Comparison of ENCODE assay signal across 28 mouse cellular contexts in genomic region chr4:117100036-117100435, GRCm38 (mm10). TPM values are rescaled to one million over a fixed set of nuclear protein-coding genes. Genes with fewer than 3 reads are reported as not detected.
DNase-seq lines count a peak whose midpoint lies in the region.
"Had no signal": no experiment of that assay in that cellular context is flagged by ENCODE, and none has a peak within 500 bp of the region (broad histone marks: within the 10 kb centered on the region; RNA-seq: fewer than 3 reads in every experiment).

No protein-coding gene starts in this region.

- no peaks in the 10 kb centered on the region for H3K9me3 ChIP-seq in midbrain, embryonic 10.5 days (replicated peaks)
- H3K9me3 ChIP-seq: embryonic facial prominence, embryonic 12.5 days; embryonic facial prominence, embryonic 15.5 days; heart, embryonic 10.5 days; heart, embryonic 13.5 days; hindbrain, embryonic 12.5 days; hindbrain, embryonic 15.5 days had no signal

- no peak overlapping the region for H3K27ac ChIP-seq in midbrain, embryonic 10.5 days (replicated peaks)
- H3K27ac ChIP-seq: embryonic facial prominence, embryonic 12.5 days; embryonic facial prominence, embryonic 15.5 days; gastrocnemius, adult 2 months; heart, adult 2 months; heart, embryonic 10.5 days; heart, embryonic 13.5 days; hindbrain, embryonic 12.5 days; hindbrain, embryonic 15.5 days had no signal

- peak; percentile 86 for DNase-seq in heart, adult 11 months
- DNase-seq in heart, postnatal 10 days: no peak
- peak; percentile 22 for DNase-seq in thymus, postnatal 25 days
- DNase-seq in thymus, postnatal 36 days: no peak
- DNase-seq in R1 (ENCODE audit: low read depth, low spot score): peak; percentile 70
- DNase-seq in adrenal gland, postnatal 36 days: no peak
- DNase-seq in midbrain, embryonic 10.5 days (ENCODE audit: low spot score): no peak
- DNase-seq: adrenal gland, adult 8-10 months; adrenal gland, postnatal 25 days; cerebellum, adult 2 months; cerebellum, adult 9-11 months; cerebellum, postnatal 25 days; forebrain, postnatal 0 days; gastrocnemius, adult 2 months; gastrocnemius, postnatal 14 days; heart, adult 2 months had no signal

- 82% methylated on average over 4 of the region's 4 CpGs for WGBS in midbrain, embryonic 10.5 days

- peaks cover 40% of the 10 kb centered on the region for H3K27me3 ChIP-seq in midbrain, embryonic 10.5 days (ENCODE audit: low read depth, poor library complexity, severe bottlenecking)
- H3K27me3 ChIP-seq: embryonic facial prominence, embryonic 12.5 days; embryonic facial prominence, embryonic 15.5 days; hindbrain, embryonic 15.5 days had no signal

- H3K4me3 ChIP-seq in midbrain, embryonic 10.5 days: no peak overlapping the region
- H3K4me3 ChIP-seq: embryonic facial prominence, embryonic 12.5 days; embryonic facial prominence, embryonic 15.5 days; gastrocnemius, adult 2 months; heart, adult 2 months; heart, embryonic 10.5 days; heart, embryonic 13.5 days; hindbrain, embryonic 12.5 days; hindbrain, embryonic 15.5 days had no signal

- intact Hi-C loops in heart, postnatal 10 days (cut with DNase I): no loop called here

- H3K36me3 ChIP-seq in midbrain, embryonic 10.5 days: peaks cover 51% of the 10 kb centered on the region
- H3K36me3 ChIP-seq: embryonic facial prominence, embryonic 15.5 days; heart, embryonic 13.5 days; hindbrain, embryonic 12.5 days; hindbrain, embryonic 15.5 days had no signal

- H3K4me1 ChIP-seq in midbrain, embryonic 10.5 days: peaks cover 50% of the 10 kb centered on the region

RNA-seq across cellular contexts. Expression of gene Ptch2, which starts 4.2 kb away (rescaled TPM):
- 1 to 10 TPM; 3.6 to 4.3 TPM for total RNA-seq in heart, postnatal 10 days (2021)
- total RNA-seq in adrenal gland, postnatal 36 days (2021): 1 to 10 TPM; 3.5 to 4.5 TPM
- polyA plus RNA-seq in midbrain, embryonic 10.5 days (2016; fragmentation: Nextera tagmentation; extraction: Ambion mirVana): 12.8 and 15.7 TPM in 2 replicates
- total RNA-seq: common myeloid progenitor, adult 5-6 weeks; hematopoietic stem cell, adult 5-6 weeks; MEL had no signal
- polyA plus RNA-seq: activated CD4-positive, CD25-positive, alpha-beta regulatory T cell, adult 4 months had no signal

RNA-seq across cellular contexts. Expression of gene Btbd19, which starts 25.5 kb away (rescaled TPM):
- 1 to 10 TPM; 5.1 to 6.4 TPM for total RNA-seq in heart, postnatal 10 days (2021)
- total RNA-seq in adrenal gland, postnatal 36 days (2021): 1 to 10 TPM; 7.0 to 7.9 TPM
- polyA plus RNA-seq in midbrain, embryonic 10.5 days (2016; fragmentation: Nextera tagmentation; extraction: Ambion mirVana): 4.4 and 5.4 TPM in 2 replicates

RNA-seq across cellular contexts. Expression of gene Tctex1d4, which starts 26.6 kb away (rescaled TPM):
- under 1 TPM in 1 of 2 experiments, not detected in 1; 0.31 TPM for total RNA-seq in heart, postnatal 10 days (2021)
- not detected for total RNA-seq in adrenal gland, postnatal 36 days (2021)
- 0.14 TPM in 1 of 2 replicates, not detected in the other for polyA plus RNA-seq in midbrain, embryonic 10.5 days (2016; fragmentation: Nextera tagmentation; extraction: Ambion mirVana)
- total RNA-seq: adrenal gland, adult 8-10 months; adrenal gland, postnatal 25 days; common myeloid progenitor, adult 5-6 weeks; gastrocnemius, adult 2 months; gastrocnemius, postnatal 14 days; heart, adult 2 months; heart, postnatal 25 days; hematopoietic stem cell, adult 5-6 weeks had no signal
- polyA plus RNA-seq: embryonic facial prominence, embryonic 12.5 days; forebrain, embryonic 11.5 days; heart, embryonic 10.5 days; heart, embryonic 13.5 days; hindbrain, embryonic 12.5 days had no signal

RNA-seq across cellular contexts. Expression of gene Plk3, which starts 33.7 kb away (rescaled TPM):
- 1 to 10 TPM; 3.7 to 4.3 TPM for total RNA-seq in heart, postnatal 10 days (2021)
- 10 to 100 TPM; 12.8 to 44.6 TPM for total RNA-seq in adrenal gland, postnatal 36 days (2021)
- 36.8 and 41.3 TPM in 2 replicates for polyA plus RNA-seq in midbrain, embryonic 10.5 days (2016; fragmentation: Nextera tagmentation; extraction: Ambion mirVana)

RNA-seq across cellular contexts. Expression of gene Rps8, which starts 56.0 kb away (rescaled TPM):
- 100 to 1,000 TPM; 803 to 807 TPM for total RNA-seq in heart, postnatal 10 days (2021)
- total RNA-seq in adrenal gland, postnatal 36 days (2021): 1,000 to 10,000 TPM; 1,017 to 1,149 TPM
- polyA plus RNA-seq in midbrain, embryonic 10.5 days (2016; fragmentation: Nextera tagmentation; extraction: Ambion mirVana): 691 and 830 TPM in 2 replicates

Comparison
In these comparisons a context has a peak if more than half of its experiments do, and no peak if none do; other contexts are left out.
1. DNase-seq: peak in heart, adult 11 months (single experiment), thymus, postnatal 25 days (single experiment) and R1 (single experiment); none in heart, postnatal 10 days (0 of 2), thymus, postnatal 36 days (0 of 2), adrenal gland, postnatal 36 days (0 of 2) and midbrain, embryonic 10.5 days (single experiment).